Mouse (Mus musculus): Measurements from ENCODE around the gene Atp8b4.

Gene Atp8b4

DNA sequence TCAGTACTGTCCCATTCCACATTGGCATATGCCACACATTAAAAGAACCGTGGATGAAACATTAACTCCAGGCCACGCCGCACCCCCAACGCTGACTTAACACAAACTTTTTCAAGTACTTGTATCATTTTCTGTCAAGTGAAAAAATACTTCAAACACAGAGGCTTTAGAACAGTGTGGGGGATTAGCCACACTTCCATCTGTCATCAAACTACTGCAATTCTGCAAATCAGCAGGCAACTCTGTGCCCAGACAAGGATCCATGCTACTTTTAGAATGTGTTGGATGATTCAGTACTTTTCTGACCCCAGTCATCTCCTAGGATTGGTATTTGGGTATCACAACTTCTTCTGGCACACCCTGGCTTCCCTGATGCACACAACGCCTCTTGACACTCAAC, 212.5 kb downstream of the Atp8b4 start:
- DNase-seq (ENCODE audit: low spot score in 2 of 2): no peak

DNA sequence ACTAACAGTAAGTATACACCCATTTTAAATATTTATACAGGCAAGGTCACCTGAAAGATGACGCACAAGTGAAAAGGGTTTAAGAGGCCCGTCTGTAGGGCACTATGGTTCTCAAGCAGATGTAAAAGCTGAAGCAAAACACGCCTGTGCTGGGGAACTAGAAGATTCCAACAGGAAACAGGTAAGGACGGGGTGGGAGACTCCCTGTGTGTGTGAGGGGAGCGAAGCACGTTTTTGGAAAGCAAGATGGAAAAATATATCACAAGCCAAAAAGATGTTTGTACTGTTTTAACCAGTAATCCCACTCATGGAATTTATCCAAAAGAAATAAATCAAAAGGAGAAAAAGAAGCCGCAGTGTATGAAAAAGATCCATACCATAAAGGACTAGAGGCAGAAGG, 214.1 kb downstream of the Atp8b4 start:
- no peak for DNase-seq (ENCODE audit: low spot score in 2 of 2)

DNA sequence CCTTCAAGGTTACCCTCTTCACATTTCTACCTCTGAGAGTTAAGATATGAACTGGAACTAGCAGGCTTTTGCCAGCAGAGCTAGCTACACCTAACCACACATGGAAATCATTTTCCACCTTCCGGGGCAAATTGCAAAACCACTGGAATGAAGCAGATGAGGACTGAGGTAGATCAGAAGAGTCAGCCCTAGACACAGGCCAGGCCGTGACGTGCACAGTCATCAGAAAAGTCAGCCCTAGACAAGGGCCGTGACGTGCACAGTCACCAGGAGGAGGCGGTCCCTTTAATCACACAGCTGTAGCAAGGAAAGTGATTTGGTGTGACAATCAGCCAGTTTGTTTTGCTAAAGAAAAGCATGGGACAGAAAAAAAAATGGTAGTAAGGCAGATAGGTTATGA, 216.4 kb downstream of the Atp8b4 start:
- peak in 1 of 2 experiments; percentile 8 for DNase-seq (ENCODE audit: low spot score in 2 of 2)

DNA sequence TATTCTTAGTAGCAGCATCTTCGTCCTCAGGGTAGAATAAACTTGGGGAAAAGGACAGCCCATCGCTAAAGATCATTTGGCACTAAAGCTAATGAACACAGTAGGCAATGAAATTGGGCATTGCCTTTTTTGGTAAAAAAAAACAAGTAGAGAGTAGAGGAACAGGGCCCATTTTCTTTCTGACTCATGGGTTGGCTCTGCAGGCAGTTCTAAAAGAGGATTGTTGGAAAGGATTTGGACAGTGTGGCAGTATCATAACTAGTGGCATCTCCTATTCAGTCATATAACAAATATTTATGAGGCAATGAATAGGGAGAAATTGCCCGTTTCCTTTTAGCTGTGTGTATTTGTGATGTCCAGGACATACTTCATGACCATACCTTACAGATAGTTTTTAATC, 217.4 kb downstream of the Atp8b4 start:
- no peak for DNase-seq (ENCODE audit: low spot score in 2 of 2)

DNA sequence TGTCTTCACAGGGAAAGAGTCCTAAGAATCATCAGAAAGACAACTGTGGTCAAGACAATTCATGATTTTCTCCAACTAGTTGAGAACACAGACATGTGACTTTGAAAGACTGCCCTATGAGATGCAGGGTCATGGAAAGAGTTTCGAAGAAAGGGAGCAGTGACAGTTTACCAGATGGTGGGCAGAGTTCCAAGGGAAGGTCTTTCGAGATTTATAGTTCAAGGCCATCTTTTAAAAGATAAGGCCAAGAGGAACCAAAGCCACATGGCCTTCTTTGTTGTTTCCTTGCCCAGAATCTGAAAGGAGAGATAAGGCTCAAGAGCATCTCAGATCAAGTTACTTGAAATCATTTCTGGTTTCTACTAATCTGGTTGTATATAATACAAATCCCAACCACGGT, 225.0 kb downstream of the Atp8b4 start:
- no peak for DNase-seq (ENCODE audit: low spot score in 2 of 2)

DNA sequence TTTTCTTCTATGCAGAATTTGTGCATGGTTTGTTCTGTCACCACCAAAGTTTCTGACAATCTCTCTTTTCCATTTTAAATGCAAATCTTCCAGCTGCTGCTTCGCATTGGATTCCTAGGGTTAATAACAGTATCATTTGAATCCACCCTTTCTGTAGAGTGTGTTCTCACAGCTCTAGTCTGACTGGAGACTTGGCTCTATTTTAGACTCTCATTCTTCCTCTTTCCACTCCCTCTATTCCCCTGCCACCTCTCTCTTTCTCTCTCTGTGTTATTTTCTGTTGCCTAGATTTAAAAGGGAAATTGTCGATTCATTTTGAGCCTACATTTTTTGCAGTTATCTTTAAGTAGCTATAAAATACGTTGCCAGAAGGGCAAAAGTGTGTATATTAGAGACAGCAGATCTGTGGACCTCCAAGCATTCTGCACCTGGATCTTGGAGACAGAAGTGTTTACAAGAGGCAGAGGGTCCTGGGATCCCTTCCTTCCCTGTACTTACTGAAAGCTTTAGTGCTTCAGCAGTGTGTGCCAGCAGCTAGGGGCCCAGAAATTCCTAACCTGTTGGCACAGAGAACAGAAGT, 225.6 kb downstream of the Atp8b4 start:
- no peak for DNase-seq (ENCODE audit: low spot score in 2 of 2)

DNA sequence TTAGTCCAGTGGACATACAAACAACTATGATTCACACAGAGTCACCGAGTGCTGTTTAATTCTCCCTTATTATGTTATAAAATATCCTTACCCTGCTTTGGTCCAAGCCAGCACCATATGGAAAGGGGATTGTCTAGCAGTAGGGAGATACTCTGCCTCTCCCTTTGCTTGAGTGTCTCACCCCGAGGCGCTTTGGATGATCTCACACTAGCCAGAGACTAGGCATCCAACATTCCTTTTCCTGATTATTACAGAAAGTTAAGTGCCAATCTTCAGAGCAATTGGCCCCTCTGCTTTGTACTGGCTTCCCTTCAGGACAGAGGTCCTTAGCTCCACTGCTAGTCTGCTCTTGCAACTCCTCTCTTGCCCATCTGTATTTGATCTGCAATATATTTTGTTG, 226.2 kb downstream of the Atp8b4 start:
- no peak for DNase-seq (ENCODE audit: low spot score in 2 of 2)
